Mouse (Mus musculus) G1E-ER4 (cell line): Measurements from ENCODE around the gene Srrt. TPM values are rescaled to one million over a fixed set of nuclear protein-coding genes. Genes with fewer than 3 reads are reported as not detected.

Source experiments
- GATA1 ChIP-seq: IDR thresholded peaks from one replicate; pipeline ENCODE4 v1.8.0; 2012; ENCODE audit warnings: low read length, inconsistent platforms
- polyA plus RNA-seq: library from polyadenylated mRNA; stranded (reverse); fragments of >175 nt; gene quantifications from 2 replicates; pipeline ENCODE4 v1.2.3, GENCODE M21; 2012

The Srrt gene
- polyA plus RNA-seq: 407 and 412 TPM in 2 replicates

GRCm38 (mm10) chr5:137307071-137307912, at the start of gene Srrt:
Gene Srrt (minus strand): TSS chr5:137307674.
- TF ChIP-seq GATA1: no peak

- no peak for TF ChIP-seq GATA1
These were observed 46.6 kb upstream of the Srrt start for GRCm38 (mm10) chr5:137354091-137354490.

- no peak for TF ChIP-seq GATA1
These were observed 44.8 kb upstream of the Srrt start for GRCm38 (mm10) chr5:137352011-137352975.

GRCm38 (mm10) chr5:137351394-137351793, 43.9 kb upstream of the Srrt start:
- no peak for TF ChIP-seq GATA1

GRCm38 (mm10) chr5:137351058-137351380, 43.5 kb upstream of the Srrt start:
- no peak for TF ChIP-seq GATA1

GRCm38 (mm10) chr5:137350205-137351057, 43.0 kb upstream of the Srrt start:
- no peak for TF ChIP-seq GATA1

GRCm38 (mm10) chr5:137349384-137350204, 42.1 kb upstream of the Srrt start, which contains the start of gene Ephb4:
Gene Ephb4 (plus strand): TSS chr5:137350109.
- TF ChIP-seq GATA1: no peak

- no peak for TF ChIP-seq GATA1
These were observed 41.3 kb upstream of the Srrt start for GRCm38 (mm10) chr5:137348482-137349383.

- TF ChIP-seq GATA1: no peak
These were observed 40.4 kb upstream of the Srrt start for GRCm38 (mm10) chr5:137347856-137348255.

GRCm38 (mm10) chr5:137346983-137347382, 39.5 kb upstream of the Srrt start:
- TF ChIP-seq GATA1: no peak

GRCm38 (mm10) chr5:137346388-137346787, 38.9 kb upstream of the Srrt start:
- no peak for TF ChIP-seq GATA1

- TF ChIP-seq GATA1: no peak
These were observed 38.3 kb upstream of the Srrt start for GRCm38 (mm10) chr5:137345821-137346220.

- no peak for TF ChIP-seq GATA1
These were observed 36.4 kb upstream of the Srrt start for GRCm38 (mm10) chr5:137343869-137344268.
